Mouse (Mus musculus): ENCODE data around the gene Rnf217. TPM values are rescaled to one million over a fixed set of nuclear protein-coding genes. Genes with fewer than 3 reads are reported as not detected.

Gene Rnf217
- polyA plus RNA-seq, 1 experiment: 1.7 TPM

GRCm38 (mm10) chr10:31555433-31555960 lies 53.5 kb downstream of the Rnf217 start:
- no peak for DNase-seq (ENCODE audit: low read depth)

- no peak for DNase-seq (ENCODE audit: low read depth)
These were observed 55.7 kb downstream of the Rnf217 start for GRCm38 (mm10) chr10:31553302-31553701.

- no peak for DNase-seq (ENCODE audit: low read depth)
These were observed 57.1 kb downstream of the Rnf217 start for GRCm38 (mm10) chr10:31551850-31552249.

- no peak for DNase-seq (ENCODE audit: low read depth)
These were observed 57.6 kb downstream of the Rnf217 start for GRCm38 (mm10) chr10:31551362-31551761.

GRCm38 (mm10) chr10:31547156-31547555 lies 61.8 kb downstream of the Rnf217 start:
- DNase-seq (ENCODE audit: low read depth): no peak

GRCm38 (mm10) chr10:31544149-31544942 lies 64.6 kb downstream of the Rnf217 start:
- no peak for DNase-seq (ENCODE audit: low read depth)

- no peak for DNase-seq (ENCODE audit: low read depth)
These were observed 68.5 kb downstream of the Rnf217 start for GRCm38 (mm10) chr10:31540518-31540917.

- DNase-seq (ENCODE audit: low read depth): no peak
These were observed 69.6 kb downstream of the Rnf217 start for GRCm38 (mm10) chr10:31539351-31539750.

GRCm38 (mm10) chr10:31538721-31539120 lies 70.3 kb downstream of the Rnf217 start:
- DNase-seq (ENCODE audit: low read depth): no peak

GRCm38 (mm10) chr10:31538243-31538642 lies 70.7 kb downstream of the Rnf217 start:
- DNase-seq (ENCODE audit: low read depth): no peak

GRCm38 (mm10) chr10:31537213-31537612 lies 71.8 kb downstream of the Rnf217 start:
- no peak for DNase-seq (ENCODE audit: low read depth)

- DNase-seq (ENCODE audit: low read depth): no peak
These were observed 73.9 kb downstream of the Rnf217 start for GRCm38 (mm10) chr10:31535046-31535445.

GRCm38 (mm10) chr10:31533270-31533826 lies 75.6 kb downstream of the Rnf217 start:
- peak; percentile 16 for DNase-seq (ENCODE audit: low read depth)

- DNase-seq (ENCODE audit: low read depth): no peak
These were observed 76.2 kb downstream of the Rnf217 start for GRCm38 (mm10) chr10:31532782-31533181.

- DNase-seq (ENCODE audit: low read depth): no peak
These were observed 80.5 kb downstream of the Rnf217 start for GRCm38 (mm10) chr10:31528297-31528984.

GRCm38 (mm10) chr10:31525705-31526104 lies 83.3 kb downstream of the Rnf217 start:
- DNase-seq (ENCODE audit: low read depth): peak; percentile 19

- no peak for DNase-seq (ENCODE audit: low read depth)
These were observed 89.6 kb downstream of the Rnf217 start for GRCm38 (mm10) chr10:31519420-31519819.

GRCm38 (mm10) chr10:31518210-31518609 lies 90.8 kb downstream of the Rnf217 start:
- DNase-seq (ENCODE audit: low read depth): no peak

GRCm38 (mm10) chr10:31517192-31517591 lies 91.8 kb downstream of the Rnf217 start:
- no peak for DNase-seq (ENCODE audit: low read depth)

GRCm38 (mm10) chr10:31515897-31516296 lies 93.1 kb downstream of the Rnf217 start:
- DNase-seq (ENCODE audit: low read depth): no peak

GRCm38 (mm10) chr10:31504134-31504551 lies 104.8 kb downstream of the Rnf217 start:
- peak; percentile 16 for DNase-seq (ENCODE audit: low read depth)

- no peak for DNase-seq (ENCODE audit: low read depth)
These were observed 105.3 kb downstream of the Rnf217 start for GRCm38 (mm10) chr10:31503542-31504133.

Data from gonadal fat pad, adult 2 months (tissue).